8 mouse cellular contexts compared by ENCODE assay signal in genomic region chr11:58103697-58104306, GRCm38 (mm10). TPM values are rescaled to one million over a fixed set of nuclear protein-coding genes. Genes with fewer than 3 reads are reported as not detected.
DNase-seq lines count a peak whose midpoint lies in the region; ATAC-seq and TF ChIP-seq lines count a peak whose summit lies in the region.

Gene Cnot8 (plus strand): TSS chr11:58104153.

- in situ Hi-C loops in ES-E14 (cut with MboI; ENCODE audit: low sequenced_read_pairs in 2 of 2, unreplicated experiment in 2 of 2) = no loop called here

- under 1% methylated on average over 55 of the region's 55 CpGs for WGBS in forebrain, embryonic 15.5 days
- WGBS in lung, adult 2 months = under 1% methylated on average over 55 of the region's 55 CpGs

- peak within 1 kb of the TSS; percentile 100 for H3K27ac ChIP-seq in ES-E14 (ENCODE audit: insufficient read depth, low read depth, low read length, poor library complexity, severe bottlenecking)
- H3K27ac ChIP-seq in forebrain, embryonic 15.5 days (replicated peaks) = peak within 1 kb of the TSS; percentile 85

- TF ChIP-seq POLR2A in lung, adult 2 months (IDR thresholded peaks at IDR 0.05; ENCODE audit: borderline replicate concordance, extremely low read depth, low read depth, low read length) = peak; percentile 88; the same call in 1 of the 2 replicates

- H3K27me3 ChIP-seq in forebrain, embryonic 15.5 days = no peaks in the 10 kb centered on the region

- peak within 1 kb of the TSS; percentile 85 to 91 for H3K4me3 ChIP-seq in ES-E14 (ENCODE audit: insufficient read depth in 1 of 2, low read depth in 1 of 2, low read length in 2 of 2, poor library complexity in 1 of 2, severe bottlenecking in 1 of 2)
- peak within 1 kb of the TSS; percentile 69 for H3K4me3 ChIP-seq in forebrain, embryonic 15.5 days
- peak within 1 kb of the TSS; percentile 93 for H3K4me3 ChIP-seq in lung, adult 2 months (replicated peaks; ENCODE audit: extremely low read depth, low read depth, low read length)

- H3K9me3 ChIP-seq in ES-E14 (ENCODE audit: control insufficient read depth, insufficient read depth, low read depth, low read length) = no peaks in the 10 kb centered on the region
- no peaks in the 10 kb centered on the region for H3K9me3 ChIP-seq in forebrain, embryonic 15.5 days

- H3K4me1 ChIP-seq in ES-E14 (ENCODE audit: control insufficient read depth in 2 of 2, insufficient read depth in 2 of 2, low read length in 2 of 2, poor library complexity in 1 of 2) = peaks cover 0 to 10% of the 10 kb centered on the region in 2 experiments; a peak in 1 of 4 replicates
- peaks cover 31% of the 10 kb centered on the region for H3K4me1 ChIP-seq in forebrain, embryonic 15.5 days
- H3K4me1 ChIP-seq in lung, adult 2 months (ENCODE audit: control insufficient read depth, insufficient read depth, low read length) = peaks cover 3% of the 10 kb centered on the region

- no peak for TF ChIP-seq CTCF in lung, adult 2 months (IDR thresholded peaks at IDR 0.05; ENCODE audit: insufficient read depth, low read length)

- intact Hi-C loops in heart, postnatal 25 days (cut with DNase I) = loop anchor here (1.0 to 10.0 kb wide), 3 partner anchors 97 to 201 kb away; partner anchors contain the start of gene Zfp692

- no peaks in the 10 kb centered on the region for H3K36me3 ChIP-seq in ES-E14 (ENCODE audit: control insufficient read depth, insufficient read depth, low read length, poor library complexity, severe bottlenecking)
- no peaks in the 10 kb centered on the region for H3K36me3 ChIP-seq in forebrain, embryonic 15.5 days

- peak within 1 kb of the TSS; percentile 64 for H3K4me2 ChIP-seq in forebrain, embryonic 15.5 days (replicated peaks)

- ATAC-seq in forebrain, embryonic 15.5 days (replicated peaks) = peak; percentile 97
- peak; percentile 96 for ATAC-seq in neutrophil, adult 5-6 weeks (ENCODE audit: extremely low read depth, insufficient number of reproducible peaks, low FRiP score, poor library complexity, severe bottlenecking)

- peak; percentile 98 for DNase-seq in ES-E14 (ENCODE audit: low read depth, low spot score)
- DNase-seq in cerebellum, adult 11-12 months = peak; percentile 99
- peak; percentile 99 for DNase-seq in heart, postnatal 25 days (ENCODE audit: low spot score)
- DNase-seq in layer of hippocampus, adult 18-20 months (ENCODE audit: low spot score in 2 of 2) = peak; percentile 99
- DNase-seq in lung, adult 2 months = peak; percentile 99
- peak; percentile 99 for DNase-seq in thymus, adult 18-20 months

- H3K9ac ChIP-seq in ES-E14 (ENCODE audit: insufficient read depth, low read depth, low read length, poor library complexity, severe bottlenecking) = peak within 1 kb of the TSS; percentile 89
- H3K9ac ChIP-seq in forebrain, embryonic 15.5 days (replicated peaks) = peak within 1 kb of the TSS; percentile 85

TF ChIP-seq in ES-E14, 5 proteins besides CTCF, POLR2A, EP300 and RAD21:
- TF ChIP-seq HCFC1 (IDR thresholded peaks at IDR 0.05; ENCODE audit: borderline replicate concordance, insufficient read depth, low read length) (0 out of 2 replicates have a peak, but pooled peaks have one; percentile 52), ZC3H11A (IDR thresholded peaks at IDR 0.05; ENCODE audit: borderline replicate concordance, low read depth, low read length) (no peak; the same call in 1 of the 2 replicates)

RNA-seq across cellular contexts. Expression of gene Cnot8, which starts in this region (rescaled TPM):
- total RNA-seq in ES-E14 (2012; rRNA removed) = 55.4 and 60.6 TPM in 2 replicates
- 147 TPM in 2 replicates for polyA plus RNA-seq in forebrain, embryonic 15.5 days (2015; fragmentation: Nextera tagmentation; extraction: Ambion mirVana)
- total RNA-seq in heart, postnatal 25 days (2021) = 10 to 100 TPM; 36.0 to 36.4 TPM
- total RNA-seq in layer of hippocampus, adult 18-20 months (2021) = 10 to 100 TPM; 54.9 to 55.5 TPM
- 41.5 and 64.0 TPM in 2 replicates for polyA plus RNA-seq in lung, adult 2 months (2012; rRNA removed)
- 63.9 and 75.6 TPM in 2 replicates for total RNA-seq in neutrophil, adult 5-6 weeks (2017)

Comparison
In these comparisons a context has a peak if more than half of its experiments do, and no peak if none do; other contexts are left out.
1. Peak in every context shown above with its lines: DNase-seq, ATAC-seq, H3K4me3 ChIP-seq and H3K27ac ChIP-seq.